Comparison of ENCODE assay signal across 8 mouse cellular contexts in the genomic region with DNA sequence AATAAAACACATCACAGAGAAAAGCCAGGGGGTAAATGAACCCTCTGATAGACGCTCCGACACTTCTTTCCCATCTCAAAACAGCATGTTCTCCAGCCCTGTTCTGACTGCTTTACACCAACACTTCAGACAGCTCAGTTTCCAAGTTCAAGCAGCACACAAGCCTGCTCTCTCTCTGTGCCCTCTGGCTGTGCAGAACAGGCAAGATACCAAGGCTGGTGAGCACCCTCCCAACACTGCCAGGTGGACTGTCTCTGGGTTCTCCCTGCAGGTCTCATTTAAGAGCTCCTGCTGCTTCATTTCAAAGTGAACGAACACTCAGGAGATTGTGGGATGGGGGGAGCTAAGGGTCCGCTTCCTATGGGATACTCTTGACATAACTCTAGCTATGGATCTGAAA. TPM values are rescaled to one million over a fixed set of nuclear protein-coding genes. Genes with fewer than 3 reads are reported as not detected.
A peak's percentile ranks its signal among the peaks of the same experiment; 100 is the strongest.
DNase-seq lines count a peak whose midpoint lies in the region; ATAC-seq and TF ChIP-seq lines count a peak whose summit lies in the region.

No protein-coding gene starts in this region.

- H3K27me3 ChIP-seq in E14TG2a.4 (ENCODE audit: insufficient read depth, low read length), result no peaks in the 10 kb centered on the region
- no peaks in the 10 kb centered on the region for H3K27me3 ChIP-seq in heart, embryonic 16.5 days (ENCODE audit: control insufficient read depth, insufficient read depth, low read length)
- H3K27me3 ChIP-seq in liver, embryonic 16.5 days (ENCODE audit: control insufficient read depth, insufficient read depth, low read depth, low read length), result no peaks in the 10 kb centered on the region

- H3K9ac ChIP-seq in heart, embryonic 16.5 days (ENCODE audit: low read length), result peak overlapping the region; percentile 98
- H3K9ac ChIP-seq in liver, embryonic 16.5 days (ENCODE audit: low read depth, low read length), result 0 out of 2 replicates have a peak overlapping the region, but pooled peaks have one; percentile 13

- peaks cover 58% of the 10 kb centered on the region for H3K4me1 ChIP-seq in E14TG2a.4 (replicated peaks; ENCODE audit: low read depth, low read length)
- H3K4me1 ChIP-seq in heart, embryonic 16.5 days (ENCODE audit: control insufficient read depth, insufficient read depth, low read length), result peaks cover 48% of the 10 kb centered on the region
- peaks cover 25% of the 10 kb centered on the region for H3K4me1 ChIP-seq in liver, embryonic 16.5 days (ENCODE audit: control insufficient read depth, low read depth, low read length)

- TF ChIP-seq CTCF in gastrocnemius, adult 2 months (IDR thresholded peaks at IDR 0.05), result no peak
- no peak for TF ChIP-seq CTCF in E14TG2a.4 (conservative IDR thresholded peaks at IDR 0.05; ENCODE audit: low read length)

- H3K4me3 ChIP-seq in gastrocnemius, adult 2 months, result peak overlapping the region; percentile 99
- H3K4me3 ChIP-seq in E14TG2a.4 (replicated peaks; ENCODE audit: low read length), result peak overlapping the region; percentile 98
- peak overlapping the region; percentile 99 for H3K4me3 ChIP-seq in heart, embryonic 16.5 days (ENCODE audit: low read length)
- H3K4me3 ChIP-seq in liver, embryonic 16.5 days (ENCODE audit: low read depth, low read length), result peak overlapping the region; percentile 96; the same call in 1 of the 2 replicates

- intact Hi-C loops in gastrocnemius, adult 2 months (cut with DNase I), result loop anchor here (2.0 to 10.0 kb wide), 3 partner anchors 50 to 188 kb away; a partner anchor contains a TSS
- intact Hi-C loops in gastrocnemius, postnatal 36 days (cut with DNase I), result no loop called here

- peak overlapping the region; percentile 96; the same call in 1 of the 2 replicates for H3K27ac ChIP-seq in gastrocnemius, adult 2 months
- peak overlapping the region; percentile 97 for H3K27ac ChIP-seq in heart, embryonic 16.5 days (ENCODE audit: low read length)
- H3K27ac ChIP-seq in liver, embryonic 16.5 days (ENCODE audit: low read length), result no peak overlapping the region

- no peak for ATAC-seq in heart, embryonic 16.5 days (replicated peaks; ENCODE audit: extremely low read depth, insufficient read depth, low FRiP score)
- no peak for ATAC-seq in liver, embryonic 16.5 days (ENCODE audit: low read depth)

- DNase-seq in gastrocnemius, adult 2 months, result no peak
- no peak for DNase-seq in gastrocnemius, postnatal 36 days
- no peak for DNase-seq in thymus, postnatal 14 days
- no peak for DNase-seq in MN1 (ENCODE audit: low spot score)
- no peak for DNase-seq in adrenal gland, postnatal 4 days (ENCODE audit: low spot score in 2 of 2)

- 37% methylated on average over 4 of the region's 4 CpGs for WGBS in heart, embryonic 16.5 days
- whole genome bisulfite sequencing in liver, embryonic 16.5 days (ENCODE audit: insufficient replicate concordance), result 67% methylated on average over 4 of the region's 4 CpGs

- H3K36me3 ChIP-seq in E14TG2a.4 (ENCODE audit: insufficient read depth, low read length), result peaks cover 25% of the 10 kb centered on the region
- no peaks in the 10 kb centered on the region for H3K36me3 ChIP-seq in heart, embryonic 16.5 days (ENCODE audit: control insufficient read depth, insufficient read depth)
- no peaks in the 10 kb centered on the region for H3K36me3 ChIP-seq in liver, embryonic 16.5 days (ENCODE audit: control insufficient read depth, insufficient read depth)

- peak overlapping the region; percentile 66 for H3K4me2 ChIP-seq in heart, embryonic 16.5 days (ENCODE audit: low read depth, low read length)
- peak overlapping the region; percentile 74 for H3K4me2 ChIP-seq in liver, embryonic 16.5 days (ENCODE audit: low read depth, low read length)

- no peaks in the 10 kb centered on the region for H3K9me3 ChIP-seq in E14TG2a.4 (ENCODE audit: low read length)
- H3K9me3 ChIP-seq in heart, embryonic 16.5 days (replicated peaks; ENCODE audit: control insufficient read depth, low read length), result no peaks in the 10 kb centered on the region
- no peaks in the 10 kb centered on the region for H3K9me3 ChIP-seq in liver, embryonic 16.5 days (replicated peaks; ENCODE audit: control insufficient read depth, low read length)

RNA-seq across cellular contexts. Expression of a gene that starts 1.5 kb away (rescaled TPM):
- 1 to 10 TPM; 6.5 TPM for total RNA-seq in gastrocnemius, adult 2 months (2021)
- total RNA-seq in gastrocnemius, postnatal 36 days (2021), result 1 to 10 TPM; 5.8 to 6.0 TPM
- polyA plus RNA-seq in heart, embryonic 16.5 days (2015; fragmentation: Nextera tagmentation; extraction: Ambion mirVana), result 155 and 167 TPM in 2 replicates
- 27.7 and 27.8 TPM in 2 replicates for polyA plus RNA-seq in liver, embryonic 16.5 days (2015; fragmentation: Nextera tagmentation; extraction: Ambion mirVana)
- 10 to 100 TPM; 93.7 to 97.4 TPM for total RNA-seq in adrenal gland, postnatal 4 days (2021)

RNA-seq across cellular contexts. Expression of a gene that starts 56.7 kb away (rescaled TPM):
- total RNA-seq in gastrocnemius, adult 2 months (2021), result 10 to 100 TPM; 23.1 to 23.7 TPM
- 10 to 100 TPM; 21.5 to 21.9 TPM for total RNA-seq in gastrocnemius, postnatal 36 days (2021)
- 6.0 and 6.1 TPM in 2 replicates for polyA plus RNA-seq in heart, embryonic 16.5 days (2015; fragmentation: Nextera tagmentation; extraction: Ambion mirVana)
- polyA plus RNA-seq in liver, embryonic 16.5 days (2015; fragmentation: Nextera tagmentation; extraction: Ambion mirVana), result 2.7 and 3.1 TPM in 2 replicates
- total RNA-seq in adrenal gland, postnatal 4 days (2021), result 10 to 100 TPM; 84.9 to 89.1 TPM

Comparison
In these comparisons a context has a peak if more than half of its experiments do, and no peak if none do; other contexts are left out.
1. RNA of a gene that starts 1.5 kb away (total RNA-seq): 93.7 to 97.4 TPM in adrenal gland, postnatal 4 days; 6.5 TPM in gastrocnemius, adult 2 months and 5.8 to 6.0 TPM in gastrocnemius, postnatal 36 days; every median in the first group is over 10 times any median in the second.
2. Peak in every context shown above with its lines, with median percentiles within 50 percentile points of each other: H3K4me3 ChIP-seq.